Mouse (Mus musculus) embryonic fibroblast, embryonic 13.5 days (primary cell): ENCODE measurements around the gene Il12a. TPM values are rescaled to one million over a fixed set of nuclear protein-coding genes. Genes with fewer than 3 reads are reported as not detected.

Experiments used
- H3K27ac ChIP-seq: 2 replicates; pipeline ENCODE4 v1.5.1; 2012; ENCODE audit warnings: low read length, control low read depth, inconsistent platforms; ENCODE audit not compliant: insufficient read depth
- H3K4me1 ChIP-seq: 2 replicates; pipeline ENCODE4 v1.6.1; 2011; ENCODE audit warnings: low read length; ENCODE audit not compliant: control insufficient read depth, insufficient read depth
- H3K4me3 ChIP-seq: 2 replicates; pipeline ENCODE4 v1.5.1; 2011; ENCODE audit warnings: mild to moderate bottlenecking, control low read depth, low read length; ENCODE audit not compliant: insufficient read depth
- CTCF ChIP-seq: IDR thresholded peaks from 2 replicates; pipeline ENCODE4 v1.5.1; 2011; ENCODE audit warnings: mild to moderate bottlenecking, control low read depth, low read length, moderate library complexity, borderline replicate concordance; ENCODE audit not compliant: insufficient read depth
- POLR2A ChIP-seq: IDR thresholded peaks from 2 replicates; pipeline ENCODE4 v1.6.1; 2011; ENCODE audit warnings: low read depth, mild to moderate bottlenecking, control low read depth, low read length, moderate library complexity
- polyA plus RNA-seq: library from polyadenylated mRNA; stranded (reverse); fragments of >200 nt; gene quantifications from 2 replicates; pipeline ENCODE4 v1.2.4, GENCODE M21; 2011; ENCODE audit warnings: low read depth; ENCODE audit not compliant: missing spikeins, insufficient read length

Il12a gene
- polyA plus RNA-seq, 1 experiment = not detected

DNA sequence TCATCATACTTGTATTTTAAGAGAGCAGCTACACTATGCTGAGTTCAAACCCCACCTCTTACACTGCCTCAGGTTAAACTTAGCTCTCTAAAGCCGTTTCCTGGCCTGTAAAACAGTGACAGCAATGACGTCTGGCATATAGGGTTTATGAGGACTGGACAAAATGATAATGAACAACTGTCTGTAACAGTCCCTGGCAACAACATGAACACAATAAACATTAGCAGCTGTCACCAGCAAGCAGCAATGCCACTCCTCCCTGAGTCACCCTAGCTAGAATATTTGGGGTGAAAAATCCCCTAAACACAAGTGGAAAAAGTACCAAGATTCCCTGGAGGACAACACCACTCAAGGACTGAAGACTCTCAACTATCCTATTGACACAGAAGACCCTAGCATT is 6.9 kb upstream of the Il12a start:
- no peaks in the 10 kb centered on the region for H3K4me1 ChIP-seq
- TF ChIP-seq CTCF (no peak), POLR2A (no peak)
- H3K27ac ChIP-seq = no peak overlapping the region
- no peak overlapping the region for H3K4me3 ChIP-seq

GRCm38 (mm10) chr3:68684207-68684606 is 6.2 kb upstream of the Il12a start:
- Histone ChIP-seq H3K27ac (no peak overlapping the region), H3K4me1 (no peaks in the 10 kb centered on the region), H3K4me3 (no peak overlapping the region)
- TF ChIP-seq CTCF (no peak), POLR2A (no peak)

DNA sequence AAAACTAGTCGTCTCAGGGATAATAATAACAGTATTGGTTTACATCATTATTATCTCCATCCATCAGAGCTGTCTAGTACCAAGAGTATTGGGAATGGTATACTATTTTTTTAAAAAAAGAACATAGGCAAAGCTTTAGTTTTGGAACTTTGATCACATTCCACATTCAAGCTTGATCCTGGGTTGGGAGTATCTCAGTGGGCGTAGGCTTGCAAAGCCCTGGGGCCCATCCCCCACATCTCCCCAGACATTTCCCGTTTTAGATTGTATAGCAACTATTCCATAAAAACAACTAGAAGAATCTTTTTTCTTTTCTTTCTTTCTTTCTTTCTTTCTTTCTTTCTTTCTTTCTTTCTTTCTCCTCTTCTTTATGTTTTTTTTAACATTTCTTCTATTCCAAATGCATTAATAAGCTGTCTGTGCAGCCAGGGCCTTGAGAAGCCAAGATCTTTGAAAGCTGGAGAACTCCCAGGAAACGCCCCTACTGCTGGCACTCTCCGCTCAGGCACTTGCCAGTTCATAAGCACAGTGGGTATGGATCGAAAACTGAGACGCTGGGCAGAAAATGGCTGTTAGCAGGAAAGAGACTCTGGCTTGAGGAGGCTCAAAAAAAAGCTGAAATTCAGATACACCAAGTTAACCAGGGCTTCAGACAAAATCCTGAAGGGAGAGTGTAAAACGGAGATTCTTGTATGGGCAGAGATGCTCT is 3.4 kb upstream of the Il12a start:
- TF ChIP-seq POLR2A = no peak
- no peak for TF ChIP-seq CTCF
- Histone ChIP-seq H3K4me1 (no peaks in the 10 kb centered on the region), H3K4me3 (no peak overlapping the region), H3K27ac (no peak overlapping the region)

GRCm38 (mm10) chr3:68689346-68689745 is 1.1 kb upstream of the Il12a start:
- no peaks in the 10 kb centered on the region for H3K4me1 ChIP-seq

DNA sequence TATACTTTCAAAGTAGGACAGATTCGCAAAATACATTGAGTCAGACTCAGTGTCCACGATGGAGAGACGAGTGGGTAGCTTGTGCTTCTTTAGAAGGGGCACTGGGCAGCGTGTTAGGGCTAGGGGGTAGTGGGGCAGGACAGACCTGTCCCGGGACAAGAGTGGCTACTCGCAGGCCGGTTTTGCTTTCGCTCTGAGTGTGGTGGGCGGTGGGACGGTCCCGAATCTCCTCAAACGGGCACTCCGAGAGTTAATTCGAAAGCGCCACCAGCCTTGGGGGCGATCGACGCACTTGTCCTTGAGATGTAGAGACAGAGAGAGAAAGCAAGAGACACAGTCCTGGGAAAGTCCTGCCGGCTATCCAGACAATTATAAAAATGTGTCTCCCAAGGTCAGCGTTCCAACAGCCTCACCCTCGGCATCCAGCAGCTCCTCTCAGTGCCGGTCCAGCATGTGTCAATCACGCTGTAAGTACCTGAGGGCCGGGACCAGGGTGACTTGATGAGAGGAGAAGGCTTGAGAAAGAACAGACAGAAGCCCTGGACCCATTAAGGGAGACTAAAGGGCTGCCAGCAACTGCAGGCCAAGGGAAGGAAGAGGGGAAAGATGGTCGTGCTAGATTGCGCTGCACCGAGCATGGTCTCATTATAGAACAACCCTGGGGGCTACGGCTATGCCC is 795 bp downstream of the Il12a start:
- Histone ChIP-seq H3K4me1 (no peaks in the 10 kb centered on the region), H3K4me3 (no peak overlapping the region), H3K27ac (no peak overlapping the region)
- no peak for TF ChIP-seq POLR2A
- no peak for TF ChIP-seq CTCF

More at GRCm38 (mm10) chr3:68689346-68689745, 1.1 kb upstream of the Il12a start:
- Histone ChIP-seq H3K4me3 (no peak overlapping the region), H3K27ac (no peak overlapping the region)
- TF ChIP-seq CTCF = no peak
- TF ChIP-seq POLR2A = no peak

DNA sequence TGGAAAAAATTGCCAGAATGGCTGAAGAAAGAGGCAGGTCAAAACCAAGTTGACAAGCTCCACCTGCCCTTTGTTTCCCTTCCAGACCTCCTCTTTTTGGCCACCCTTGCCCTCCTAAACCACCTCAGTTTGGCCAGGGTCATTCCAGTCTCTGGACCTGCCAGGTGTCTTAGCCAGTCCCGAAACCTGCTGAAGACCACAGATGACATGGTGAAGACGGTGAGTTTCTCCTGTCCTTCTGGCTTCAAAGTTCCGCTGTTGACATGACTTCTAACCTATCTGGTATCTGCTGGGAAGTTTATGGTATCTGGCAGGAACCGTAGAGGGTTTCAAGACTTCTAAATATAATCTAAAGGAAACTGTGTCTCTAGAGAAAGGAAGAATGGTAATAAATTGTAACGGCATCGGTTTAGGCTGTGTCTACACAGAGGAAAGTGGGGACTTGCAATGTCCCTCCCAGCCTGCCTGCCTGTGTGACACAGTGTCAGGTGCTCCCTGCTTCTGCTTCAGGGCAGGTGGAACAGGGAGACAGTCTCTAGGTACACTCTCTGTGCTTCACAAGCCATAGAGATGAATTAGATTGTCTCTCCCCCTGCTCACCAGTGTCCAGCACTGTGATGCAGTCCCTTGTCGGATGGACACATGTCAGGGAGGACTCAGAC is 1.6 kb downstream of the Il12a start:
- TF ChIP-seq POLR2A (no peak), CTCF (no peak)
- Histone ChIP-seq H3K4me1 (no peaks in the 10 kb centered on the region), H3K4me3 (no peak overlapping the region), H3K27ac (no peak overlapping the region)

DNA sequence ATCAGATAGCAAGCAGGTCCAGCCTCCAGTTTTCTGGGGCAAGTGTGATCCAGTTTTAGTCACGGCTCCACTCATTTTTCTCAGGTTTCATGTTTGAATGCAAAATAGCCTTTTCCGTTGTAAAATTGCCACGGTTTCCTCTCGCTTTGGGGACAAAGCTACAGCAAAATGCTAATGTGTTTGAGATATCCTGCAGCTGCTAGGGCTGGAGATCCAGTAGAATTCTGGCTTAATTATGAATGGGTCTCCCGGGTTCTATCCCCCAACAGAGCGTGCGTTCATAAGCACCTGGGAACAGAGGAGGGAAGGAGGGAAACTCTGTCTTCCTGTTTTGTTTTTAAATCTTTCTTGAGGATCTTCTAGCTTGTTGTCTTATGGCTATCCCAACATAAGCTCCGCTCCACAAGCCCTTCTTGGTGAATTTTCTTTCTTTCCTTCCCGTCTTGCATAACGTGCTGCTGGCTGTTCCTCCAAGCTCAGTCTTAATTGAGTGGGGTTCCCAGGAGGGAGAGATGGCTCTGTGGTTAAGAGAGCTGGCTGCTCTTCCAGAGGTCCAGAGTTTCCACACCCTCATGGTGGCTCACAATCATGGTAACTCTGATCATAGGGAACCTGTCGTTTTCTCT is 2.3 kb downstream of the Il12a start:
- Histone ChIP-seq H3K4me1 (no peaks in the 10 kb centered on the region), H3K27ac (no peak overlapping the region), H3K4me3 (no peak overlapping the region)
- no peak for TF ChIP-seq POLR2A
- TF ChIP-seq CTCF = no peak

- no peaks in the 10 kb centered on the region for H3K4me1 ChIP-seq
- TF ChIP-seq CTCF (no peak), POLR2A (no peak)
- no peak overlapping the region for H3K27ac ChIP-seq
- no peak overlapping the region for H3K4me3 ChIP-seq
Observed at GRCm38 (mm10) chr3:68693441-68694048, 3.1 kb downstream of the Il12a start.

GRCm38 (mm10) chr3:68695321-68695720 is 4.9 kb downstream of the Il12a start:
- Histone ChIP-seq H3K4me1 (no peaks in the 10 kb centered on the region), H3K27ac (no peak overlapping the region), H3K4me3 (no peak overlapping the region)
- TF ChIP-seq CTCF (no peak), POLR2A (no peak)
